Mouse (Mus musculus) Patski (cell line): Measurements from ENCODE around the gene Galnt12. TPM values are rescaled to one million over a fixed set of nuclear protein-coding genes. Genes with fewer than 3 reads are reported as not detected.

ENCODE experiments used
- ATAC-seq: fragments of 100-300 bp; one replicate; pipeline ENCODE4 v1.8.0; 2021
- CTCF ChIA-PET: fragments of 350-600 bp; sonication (Branson Sonifier 250); formaldehyde crosslinking; loops from one replicate; lab custom pipeline; 2022; ENCODE audit warnings: inconsistent platforms; lab: Charles Lee
- POLR2A ChIA-PET: fragments of 350-600 bp; sonication (Branson Sonifier 250); formaldehyde crosslinking; loops from one replicate; lab custom pipeline; 2022; ENCODE audit warnings: antibody characterized with exemption, inconsistent platforms; lab: Charles Lee
- DNase-seq: peaks from one replicate; pipeline ENCODE4 v3.0.0-alpha.2; 2011; ENCODE audit warnings: low read depth, low spot score
- H3K27me3 ChIP-seq: fragments of 371-371 bp; one replicate; pipeline ENCODE4 v1.5.1; 2021
- CTCF ChIP-seq: fragments of 100-300 bp; IDR thresholded peaks from one replicate; pipeline ENCODE4 v1.5.1; 2021
- in situ Hi-C: fragments of 300-500 bp; cut with MboI; formaldehyde crosslinking; loops from 3 replicates; pipeline ENCODE4 v1.11.1; 2018; ENCODE audit warnings: low pct_unique_long_range_greater_than_20kb, mixed read lengths
- polyA plus RNA-seq: library from polyadenylated mRNA; unstranded; gene quantifications from one replicate; pipeline ENCODE4 v1.2.3, GENCODE M21; 2021

Galnt12 gene
- polyA plus RNA-seq, 1 experiment from 2014 or later, result 5.2 TPM

- DNase-seq, result no peak
- CTCF ChIA-PET, result interaction anchor here (1.5 kb wide), 1 partner anchor 119 kb away, joined by 5 read pairs; no protein-coding TSS in a partner anchor
- TF ChIP-seq CTCF, result no peak
- ATAC-seq, result no peak
- POLR2A ChIA-PET, result no interaction called here
- H3K27me3 ChIP-seq, result no peaks in the 10 kb centered on the region
- in situ Hi-C loops, result no loop called here
Observed at GRCm38 (mm10) chr4:47132413-47132812, 40.7 kb downstream of the Galnt12 start.

GRCm38 (mm10) chr4:47136699-47137101, 45.0 kb downstream of the Galnt12 start:
- DNase-seq (no peak), ATAC-seq (no peak)
- ChIA-PET CTCF (no interaction called here), POLR2A (interaction anchor here (0.7 kb wide), 1 partner anchor 28 kb away, joined by 3 read pairs; no protein-coding TSS in a partner anchor)
- in situ Hi-C loops, result no loop called here
- no peaks in the 10 kb centered on the region for H3K27me3 ChIP-seq
- TF ChIP-seq CTCF, result no peak

- DNase-seq (no peak), ATAC-seq (no peak)
- no peak for TF ChIP-seq CTCF
- POLR2A ChIA-PET, result no interaction called here
- no peaks in the 10 kb centered on the region for H3K27me3 ChIP-seq
- CTCF ChIA-PET, result interaction anchor here (2.7 kb wide), 1 partner anchor 15 kb away, joined by 10 read pairs; no protein-coding TSS in a partner anchor
- in situ Hi-C loops, result no loop called here
Observed at GRCm38 (mm10) chr4:47137479-47137878, 45.8 kb downstream of the Galnt12 start.

GRCm38 (mm10) chr4:47138411-47138810, 46.7 kb downstream of the Galnt12 start:
- in situ Hi-C loops, result no loop called here
- H3K27me3 ChIP-seq, result no peaks in the 10 kb centered on the region
- TF ChIP-seq CTCF, result no peak
- ChIA-PET CTCF (interaction anchor here (2.7 kb wide), 1 partner anchor 16 kb away, joined by 10 read pairs; no protein-coding TSS in a partner anchor), POLR2A (no interaction called here)
- DNase-seq (no peak), ATAC-seq (no peak)

DNA sequence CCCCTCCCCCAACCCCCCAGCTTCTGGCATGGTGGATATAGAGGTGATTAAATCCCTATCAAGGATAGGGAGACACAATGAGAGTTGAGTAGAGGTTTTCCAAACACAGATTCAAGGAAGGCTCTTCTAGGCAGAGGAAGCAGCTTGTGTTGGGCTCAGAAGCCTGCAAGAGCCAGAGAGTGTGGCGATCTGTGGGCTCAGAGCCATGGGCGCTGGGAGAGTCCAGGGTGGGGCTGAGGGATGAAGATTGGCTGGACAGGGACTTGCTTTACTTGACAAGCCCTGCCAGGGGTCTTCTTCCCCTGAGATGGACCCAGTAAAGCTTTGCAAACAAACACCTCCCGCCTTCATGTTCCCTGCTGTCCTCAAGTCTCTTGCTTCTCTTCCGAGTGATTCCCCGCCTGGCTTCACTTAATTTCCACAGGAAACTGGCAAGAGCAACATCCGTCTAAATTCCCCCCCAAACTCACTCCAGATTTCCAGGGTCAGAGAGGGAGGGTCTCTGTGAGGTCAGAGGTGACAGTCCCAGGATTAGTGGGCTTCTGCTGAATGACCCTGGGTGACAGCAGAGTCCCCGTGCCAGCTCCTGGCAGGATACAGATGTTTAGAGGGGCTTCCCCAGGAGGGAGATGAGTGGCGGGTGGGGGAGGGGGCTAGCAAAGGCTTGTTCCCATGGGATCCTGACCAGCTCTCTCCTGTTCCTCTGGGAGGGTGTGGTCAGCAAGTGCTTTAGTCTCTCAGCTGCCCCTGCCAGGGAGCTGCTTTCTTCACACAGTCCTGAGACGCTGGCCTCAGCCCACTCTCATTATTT, 47.5 kb downstream of the Galnt12 start:
- CTCF ChIA-PET, result interaction anchor here (1.2 to 2.7 kb wide), 2 partner anchors 9 to 16 kb away, joined by 4 to 10 read pairs; no protein-coding TSS in a partner anchor
- no peak for ATAC-seq
- in situ Hi-C loops, result no loop called here
- H3K27me3 ChIP-seq, result no peaks in the 10 kb centered on the region
- no peak for DNase-seq
- TF ChIP-seq CTCF, result no peak
- POLR2A ChIA-PET, result no interaction called here

DNA sequence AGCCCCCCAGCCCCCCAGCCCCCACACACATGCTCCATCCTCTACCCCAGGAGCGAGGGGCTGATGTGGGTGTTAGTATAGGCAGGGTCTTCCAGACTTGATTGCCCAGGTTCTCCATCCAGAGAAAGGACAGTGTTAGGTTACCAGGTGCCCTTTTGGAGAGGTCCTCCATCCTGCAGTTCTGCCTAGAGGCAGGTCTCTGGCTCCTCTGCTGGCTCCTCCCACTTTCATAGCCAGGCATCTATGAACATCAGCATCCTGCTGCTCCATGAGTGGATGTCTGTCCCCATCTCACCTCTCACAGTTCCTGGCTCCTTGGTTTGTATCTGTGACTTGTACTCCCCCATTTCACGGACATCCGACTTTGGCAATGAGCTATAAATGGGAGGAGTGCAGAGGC, 48.6 kb downstream of the Galnt12 start:
- POLR2A ChIA-PET, result no interaction called here
- DNase-seq (no peak), ATAC-seq (no peak)
- TF ChIP-seq CTCF, result no peak
- H3K27me3 ChIP-seq, result no peaks in the 10 kb centered on the region
- in situ Hi-C loops, result no loop called here
- CTCF ChIA-PET, result interaction anchor here (1.2 kb wide), 1 partner anchor 8 kb away, joined by 4 read pairs; no protein-coding TSS in a partner anchor

DNA sequence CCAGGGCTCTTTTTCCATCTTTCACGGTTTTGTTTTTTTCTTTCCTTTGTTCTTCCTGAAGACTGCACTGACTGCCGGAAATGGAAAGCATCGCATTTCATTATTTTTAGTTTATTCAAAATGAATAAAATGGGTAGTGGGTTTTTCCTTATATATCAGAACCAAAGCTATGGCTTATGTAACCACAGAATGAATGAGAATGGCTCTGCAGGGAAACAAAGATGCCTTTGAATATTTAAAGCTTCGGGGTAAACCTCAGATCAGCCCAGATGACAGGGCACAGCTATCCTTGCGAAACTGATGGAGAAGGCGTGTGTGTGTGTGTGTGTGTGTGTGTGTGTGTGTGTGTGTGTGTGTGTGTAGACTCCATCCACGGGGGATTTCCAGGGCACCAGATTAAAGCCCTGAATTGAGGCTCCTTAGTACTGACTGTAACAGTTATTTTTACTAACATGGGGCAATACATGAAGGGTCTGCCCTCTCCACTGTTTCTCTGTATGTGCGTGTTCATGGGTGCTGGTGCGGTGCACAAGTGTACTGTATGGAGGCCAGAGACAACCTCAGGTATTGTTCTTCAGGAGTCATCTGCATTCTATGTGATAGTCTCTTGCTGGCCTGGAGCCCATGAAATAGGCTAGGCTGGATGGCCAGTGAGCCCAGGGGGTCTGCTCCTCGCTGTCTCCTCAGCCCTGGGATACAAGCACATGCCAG, 49.9 kb downstream of the Galnt12 start:
- no peak for TF ChIP-seq CTCF
- in situ Hi-C loops, result no loop called here
- H3K27me3 ChIP-seq, result no peaks in the 10 kb centered on the region
- ChIA-PET POLR2A (interaction anchor here (0.7 kb wide), 1 partner anchor 55 kb away, joined by 3 read pairs; no protein-coding TSS in a partner anchor), CTCF (no interaction called here)
- ATAC-seq (no peak), DNase-seq (no peak)

GRCm38 (mm10) chr4:47143849-47144248, 52.1 kb downstream of the Galnt12 start:
- CTCF ChIA-PET, result interaction anchor here (1.2 kb wide), 1 partner anchor 21 kb away, joined by 3 read pairs; no protein-coding TSS in a partner anchor
- DNase-seq (no peak), ATAC-seq (no peak)
- no peaks in the 10 kb centered on the region for H3K27me3 ChIP-seq
- POLR2A ChIA-PET, result no interaction called here
- TF ChIP-seq CTCF, result no peak
- in situ Hi-C loops, result no loop called here

GRCm38 (mm10) chr4:47145341-47145740, 53.6 kb downstream of the Galnt12 start:
- ChIA-PET POLR2A (no interaction called here), CTCF (no interaction called here)
- H3K27me3 ChIP-seq, result no peaks in the 10 kb centered on the region
- TF ChIP-seq CTCF, result no peak
- in situ Hi-C loops, result no loop called here
- DNase-seq (no peak), ATAC-seq (no peak)

- ChIA-PET CTCF (no interaction called here), POLR2A (no interaction called here)
- no peak for ATAC-seq
- in situ Hi-C loops, result no loop called here
- no peaks in the 10 kb centered on the region for H3K27me3 ChIP-seq
- no peak for DNase-seq
- no peak for TF ChIP-seq CTCF
Observed at GRCm38 (mm10) chr4:47146561-47146960, 54.9 kb downstream of the Galnt12 start.
